In the genomic region with DNA sequence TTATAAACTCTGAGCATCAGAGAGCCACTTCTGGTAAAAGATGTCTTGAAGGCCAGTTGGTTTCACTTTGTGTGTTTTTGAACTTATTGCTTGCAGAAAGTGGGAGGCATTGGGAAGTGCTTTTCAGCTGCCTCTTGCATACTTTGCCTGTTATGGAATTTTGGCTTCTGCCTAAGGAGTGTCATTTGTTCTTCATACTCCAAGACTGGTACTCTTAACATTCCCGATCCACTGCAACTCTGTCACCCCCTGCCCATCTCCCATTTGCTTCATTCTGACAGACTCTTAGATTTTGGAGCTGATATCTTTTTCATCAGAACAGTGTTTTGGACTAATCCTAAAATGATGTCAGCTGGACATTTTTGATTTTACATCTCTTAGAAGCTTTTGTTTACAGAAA, we compare ENCODE assay signal across 20 mouse cellular contexts. TPM values are rescaled to one million over a fixed set of nuclear protein-coding genes. Genes with fewer than 3 reads are reported as not detected.
DNase-seq lines count a peak whose midpoint lies in the region; ATAC-seq lines count a peak whose summit lies in the region.
"Had no signal": no experiment of that assay in that cellular context is flagged by ENCODE, and none has a peak within 500 bp of the region (broad histone marks: within the 10 kb centered on the region; RNA-seq: fewer than 3 reads in every experiment).

No protein-coding gene starts in this region.

- intact Hi-C loops in heart, postnatal 25 days (cut with DNase I), result no loop called here

- H3K4me3 ChIP-seq in lung, embryonic 16.5 days (ENCODE audit: low read length), result no peak overlapping the region
- H3K4me3 ChIP-seq in brown adipose tissue, adult 24 weeks (ENCODE audit: insufficient read depth, low read depth, low read length), result no peak overlapping the region
- H3K4me3 ChIP-seq: embryonic facial prominence, embryonic 15.5 days; forebrain, embryonic 15.5 days; heart, embryonic 10.5 days; hindbrain, embryonic 13.5 days had no signal

- H3K4me2 ChIP-seq in lung, embryonic 16.5 days (ENCODE audit: low read depth, low read length), result no peak overlapping the region
- H3K4me2 ChIP-seq: embryonic facial prominence, embryonic 15.5 days; forebrain, embryonic 15.5 days; hindbrain, embryonic 13.5 days had no signal

- H3K27me3 ChIP-seq in lung, embryonic 16.5 days (ENCODE audit: control insufficient read depth, insufficient read depth, low read depth, low read length), result no peaks in the 10 kb centered on the region
- H3K27me3 ChIP-seq: embryonic facial prominence, embryonic 15.5 days; forebrain, embryonic 15.5 days; hindbrain, embryonic 13.5 days; Patski had no signal

- peak overlapping the region; percentile 15; the same call in 1 of the 2 replicates for H3K27ac ChIP-seq in lung, embryonic 16.5 days (ENCODE audit: low read length)
- H3K27ac ChIP-seq in brown adipose tissue, adult 24 weeks (replicated peaks; ENCODE audit: low read depth, low read length), result peak overlapping the region; percentile 85
- H3K27ac ChIP-seq: embryonic facial prominence, embryonic 15.5 days; forebrain, embryonic 15.5 days; heart, embryonic 10.5 days; hindbrain, embryonic 13.5 days had no signal

- WGBS in lung, embryonic 16.5 days, result 61% methylated on average over 1 of the region's 1 CpGs

- no peaks in the 10 kb centered on the region for H3K36me3 ChIP-seq in lung, embryonic 16.5 days (ENCODE audit: control insufficient read depth, insufficient read depth, low read length)
- H3K36me3 ChIP-seq: embryonic facial prominence, embryonic 15.5 days; forebrain, embryonic 15.5 days; heart, embryonic 10.5 days; hindbrain, embryonic 13.5 days had no signal

- ATAC-seq in lung, embryonic 16.5 days (ENCODE audit: low read depth), result no peak
- ATAC-seq in erythroblast, adult 5-6 weeks (replicated peaks; ENCODE audit: low FRiP score, poor library complexity, severe bottlenecking), result no peak
- ATAC-seq: activated CD4-positive, CD25-positive, alpha-beta regulatory T cell, adult 4 months; forebrain, embryonic 15.5 days; Patski had no signal

- no peaks in the 10 kb centered on the region for H3K4me1 ChIP-seq in lung, embryonic 16.5 days (replicated peaks; ENCODE audit: control insufficient read depth, insufficient read depth, low read length)
- H3K4me1 ChIP-seq in brown adipose tissue, adult 24 weeks (ENCODE audit: control insufficient read depth, insufficient read depth, insufficient read length, low read length), result peaks cover 8% of the 10 kb centered on the region; the same call in 1 of the 2 replicates
- H3K4me1 ChIP-seq: embryonic facial prominence, embryonic 15.5 days; forebrain, embryonic 15.5 days; heart, embryonic 10.5 days; hindbrain, embryonic 13.5 days had no signal

- peak; percentile 90 for DNase-seq in heart, adult 11 months
- no peak for DNase-seq in heart, postnatal 25 days (ENCODE audit: low spot score)
- no peak for DNase-seq in lung, postnatal 25 days (ENCODE audit: low spot score)
- DNase-seq in layer of hippocampus, postnatal 25 days (ENCODE audit: extremely low spot score in 1 of 2, low spot score in 1 of 2), result no peak
- DNase-seq: adrenal gland, postnatal 14 days; cerebellum, adult 2 months; cerebellum, postnatal 10 days; embryo, embryonic 11 days; gastrocnemius, postnatal 14 days; heart, postnatal 10 days had no signal

- H3K9me3 ChIP-seq in lung, embryonic 16.5 days (ENCODE audit: control insufficient read depth, low read length), result no peaks in the 10 kb centered on the region
- H3K9me3 ChIP-seq: embryonic facial prominence, embryonic 15.5 days; forebrain, embryonic 15.5 days; heart, embryonic 10.5 days; hindbrain, embryonic 13.5 days had no signal

- H3K9ac ChIP-seq in lung, embryonic 16.5 days (ENCODE audit: low read length), result no peak overlapping the region
- H3K9ac ChIP-seq: embryonic facial prominence, embryonic 15.5 days; forebrain, embryonic 15.5 days; hindbrain, embryonic 13.5 days had no signal

RNA-seq across cellular contexts. Expression of gene Cd200, which starts 51.7 kb away (rescaled TPM):
- total RNA-seq in heart, postnatal 25 days (2021), result 10 to 100 TPM; 60.5 to 61.8 TPM
- 80.1 and 82.9 TPM in 2 replicates for polyA plus RNA-seq in lung, embryonic 16.5 days (2015; fragmentation: Nextera tagmentation; extraction: Ambion mirVana)
- 39.3 and 47.9 TPM in 2 replicates for polyA plus RNA-seq in brown adipose tissue, adult 24 weeks (2012; ENCODE audit: insufficient read depth, insufficient read length, missing spikeins)
- not detected in 2 replicates for total RNA-seq in erythroblast, adult 5-6 weeks (2015; ENCODE audit: low replicate concordance)
- 3.3 TPM in 1 of 2 replicates, not detected in the other for total RNA-seq in erythroblast, adult 5-6 weeks (2017; ENCODE audit: low replicate concordance)
- 10 to 100 TPM; 77.1 to 88.6 TPM for total RNA-seq in layer of hippocampus, postnatal 25 days (2021)
- total RNA-seq: MEL had no signal

Comparison
In these comparisons a context has a peak if more than half of its experiments do, and no peak if none do; other contexts are left out.
1. RNA of gene Cd200, which starts 51.7 kb away (total RNA-seq): 77.1 to 88.6 TPM in layer of hippocampus, postnatal 25 days and 60.5 to 61.8 TPM in heart, postnatal 25 days; 3.3 TPM in erythroblast, adult 5-6 weeks; every median in the first group is over 10 times any median in the second.